Mouse (Mus musculus) layer of hippocampus, adult 9-11 months (tissue): Measurements from ENCODE around the gene Adap1.
"Not testable (repeated sequence)": the region's sequence is repeated elsewhere in the genome, so short reads cannot be mapped to it uniquely, and the experiment has no call there.

Source experiments
- DNase-seq: peaks from one replicate; pipeline ENCODE4 v3.0.0; 2022

Gene Adap1

DNA sequence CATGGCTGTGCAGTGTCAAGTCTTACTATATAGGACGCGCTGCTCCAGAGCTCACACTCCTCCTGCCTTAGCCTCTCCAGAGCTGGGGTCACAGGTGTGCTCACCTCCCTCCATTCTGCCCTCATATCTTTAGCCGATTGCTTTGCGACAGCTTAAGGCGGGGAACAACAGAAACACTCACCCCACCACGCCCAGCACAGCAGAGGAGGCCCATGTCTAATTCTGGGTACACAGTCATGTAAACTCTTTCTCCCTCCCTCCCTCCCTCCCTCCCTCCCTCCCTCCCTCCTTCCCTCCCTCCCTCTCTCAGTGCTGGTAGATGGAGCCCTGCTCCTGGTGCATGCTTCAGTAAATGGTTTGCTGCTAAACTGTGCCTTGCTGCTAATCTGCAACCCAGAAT, 24.3 kb upstream of the Adap1 start:
- DNase-seq: no peak

DNA sequence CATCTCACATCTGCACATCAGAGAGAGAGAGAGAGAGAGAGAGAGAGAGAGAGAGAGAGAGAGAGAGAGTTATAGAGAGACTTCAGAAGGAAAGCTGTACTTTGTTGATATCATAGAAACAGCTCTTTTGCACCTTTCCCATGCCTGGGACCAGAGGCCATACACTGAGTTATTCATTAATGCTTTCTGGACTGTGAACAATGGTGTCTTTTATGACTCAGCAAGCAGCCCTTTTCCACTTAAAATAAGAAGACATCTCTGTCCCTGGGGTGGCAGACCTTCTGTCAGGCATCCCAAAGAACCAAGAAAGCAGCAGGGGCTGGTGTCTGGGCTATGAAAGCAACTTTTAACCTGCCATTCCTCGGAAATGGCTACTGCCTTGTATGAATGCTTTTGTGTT, 21.8 kb upstream of the Adap1 start:
- no peak for DNase-seq

DNA sequence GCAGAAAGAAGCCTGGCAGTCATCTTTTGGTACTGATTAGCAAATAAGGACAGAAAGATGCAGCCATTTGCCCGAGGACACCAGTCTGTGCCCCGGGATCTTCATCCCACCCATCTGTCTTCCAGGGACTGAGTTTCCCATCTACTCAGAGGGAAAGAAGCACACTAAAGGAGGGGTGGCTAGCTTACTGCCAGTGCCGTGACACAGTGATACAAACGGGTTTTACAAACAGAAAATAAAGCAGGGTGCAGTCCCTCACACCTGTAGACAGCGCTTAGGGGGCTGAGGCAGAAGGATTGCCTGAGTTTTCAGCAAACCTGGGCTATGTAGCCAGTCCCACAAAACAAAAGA, 19.9 kb upstream of the Adap1 start:
- no peak for DNase-seq

DNA sequence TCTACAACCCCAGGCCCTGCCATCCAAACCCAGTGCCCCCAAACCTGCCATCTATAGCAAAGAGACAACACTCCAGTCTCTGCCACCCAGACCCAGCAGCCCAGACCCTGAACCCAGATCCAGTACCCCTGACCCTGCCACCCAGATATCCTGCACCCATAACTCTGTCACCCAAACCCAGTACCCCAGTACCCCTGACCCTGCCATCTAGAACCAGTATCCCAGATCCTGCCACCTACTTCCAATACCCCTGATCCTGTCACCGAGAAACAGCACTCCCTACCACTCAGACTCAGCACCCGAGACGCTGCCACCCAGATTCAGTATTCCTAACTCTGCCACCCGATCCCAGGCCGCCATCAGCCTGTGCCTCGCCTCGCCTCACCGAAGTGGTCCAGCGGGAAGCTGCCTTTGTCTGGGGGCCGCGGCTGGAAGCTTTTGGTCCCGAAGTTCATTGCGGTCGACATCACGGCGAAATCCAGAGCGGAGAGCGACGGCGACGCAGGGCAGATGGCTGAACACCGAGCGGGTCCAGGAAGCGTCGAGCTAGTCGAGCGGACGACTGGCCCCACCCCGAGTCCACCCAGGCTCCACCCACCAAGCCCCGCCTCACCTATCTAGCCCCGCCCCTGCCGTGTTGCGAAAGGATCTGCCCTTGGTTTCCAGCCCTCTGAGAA, 19.4 kb upstream of the Adap1 start:
- DNase-seq: peak; percentile 94

DNA sequence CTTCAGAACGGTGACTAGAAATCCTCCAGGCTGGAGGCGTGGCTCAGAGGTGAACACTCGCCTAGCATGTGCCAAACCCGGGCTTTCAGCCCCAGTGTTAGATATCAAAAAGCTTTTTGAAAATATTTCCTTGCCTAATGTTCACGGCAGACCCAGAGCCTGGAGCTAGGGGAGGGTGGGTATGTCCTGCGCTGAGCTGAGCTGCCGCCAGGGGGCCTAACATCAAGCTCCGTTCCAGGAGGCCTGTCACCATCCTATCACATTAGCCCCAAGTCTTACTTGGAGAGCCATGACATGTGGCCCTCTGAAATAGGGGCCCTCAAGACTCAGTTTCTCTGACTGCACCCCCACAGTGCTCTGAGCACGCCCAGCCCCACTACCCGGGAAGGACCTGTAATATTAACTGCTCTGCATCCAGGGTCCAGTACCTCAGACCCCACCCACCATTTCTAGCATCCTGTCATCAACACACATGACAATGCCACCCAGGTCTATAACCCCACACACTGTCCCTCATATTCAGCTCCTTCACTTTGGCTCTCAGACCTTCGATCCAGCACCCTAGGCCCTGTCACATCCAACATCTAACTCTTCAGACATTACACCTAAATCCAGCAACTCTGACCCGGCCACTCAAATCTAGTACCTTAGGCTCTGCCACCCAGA, 18.7 kb upstream of the Adap1 start:
- peak; percentile 58 for DNase-seq

DNA sequence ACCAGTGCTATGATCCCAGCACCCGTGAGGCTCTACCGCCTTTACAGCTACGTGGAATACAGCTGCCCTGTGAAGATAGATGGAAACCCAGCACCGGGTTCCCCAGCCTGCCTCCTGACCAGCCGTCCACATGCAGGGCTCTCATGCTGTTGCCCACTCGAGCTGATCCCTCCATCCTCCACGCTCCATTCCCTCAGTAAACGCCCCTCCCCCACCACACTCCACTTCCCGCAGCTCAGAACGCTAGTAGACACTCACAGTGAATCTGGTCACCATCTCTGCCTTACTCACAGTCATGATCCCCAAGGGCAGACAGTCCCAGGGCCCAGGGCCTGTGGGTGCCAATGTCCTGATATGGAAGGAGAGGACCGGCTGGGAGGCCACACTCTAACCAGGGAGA, 13.5 kb upstream of the Adap1 start:
- DNase-seq: no peak

DNA sequence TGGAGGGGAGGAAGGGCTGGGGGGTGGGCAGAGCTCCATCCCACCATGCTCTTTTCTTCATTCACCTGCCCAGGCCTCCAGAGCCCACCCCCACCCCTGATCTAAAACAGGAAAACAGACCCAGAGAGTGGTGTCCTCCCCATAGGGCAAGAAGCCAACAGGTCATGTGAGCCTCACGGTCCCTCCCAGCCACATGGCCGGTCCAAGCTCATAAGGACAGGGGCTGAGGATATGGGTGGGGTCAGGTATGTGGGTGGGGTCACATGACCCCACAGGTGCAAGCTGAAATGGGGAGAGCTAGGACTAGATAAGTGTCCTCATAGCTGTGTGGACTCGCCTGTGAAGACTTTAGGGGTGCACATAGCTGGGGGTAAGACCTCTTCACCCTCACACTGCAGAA, 13.0 kb upstream of the Adap1 start:
- no peak for DNase-seq

DNA sequence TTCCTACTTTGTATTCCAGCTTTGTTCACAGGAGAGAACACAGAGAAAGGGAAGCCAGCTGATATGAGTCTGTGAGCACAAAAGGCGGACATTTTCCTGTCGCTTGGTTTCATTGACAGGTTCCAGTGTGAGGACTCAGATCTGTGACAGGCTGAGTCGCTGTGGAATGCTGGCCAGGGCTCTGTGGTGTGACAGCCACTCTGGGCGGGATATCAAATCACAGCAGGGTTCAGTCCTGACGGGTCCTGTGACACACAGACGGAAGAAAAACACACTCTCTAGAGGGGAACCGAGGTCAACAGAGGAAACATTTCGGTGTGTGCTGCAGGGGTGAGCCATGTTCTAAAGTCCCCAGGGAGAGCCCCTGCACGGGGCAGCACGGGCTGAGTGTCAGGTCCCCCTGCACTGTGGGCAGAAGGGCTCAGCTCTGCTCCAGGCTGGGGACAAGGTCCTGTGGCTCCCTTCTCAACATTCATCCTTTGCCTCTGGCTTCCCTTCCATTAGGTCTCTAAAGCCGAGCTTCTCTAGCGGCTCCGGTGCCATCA, 12.5 kb upstream of the Adap1 start:
- DNase-seq: no peak

DNA sequence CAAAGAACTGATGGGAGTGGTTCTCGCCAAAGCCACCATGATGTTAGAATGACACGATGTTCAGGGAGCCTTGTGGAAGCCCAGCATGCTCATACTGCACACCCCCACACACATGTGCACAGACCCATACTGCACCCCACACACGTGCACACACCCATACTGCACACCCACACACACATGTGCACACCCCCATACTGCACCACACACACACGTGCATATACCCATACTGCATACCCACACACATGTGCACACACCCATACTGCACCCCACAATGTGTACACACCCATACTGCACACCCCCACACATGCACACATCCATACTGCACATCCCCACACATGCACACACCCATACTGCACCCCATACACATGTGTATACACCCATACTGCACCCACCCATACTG, 10.2 kb upstream of the Adap1 start:
- no peak for DNase-seq

DNA sequence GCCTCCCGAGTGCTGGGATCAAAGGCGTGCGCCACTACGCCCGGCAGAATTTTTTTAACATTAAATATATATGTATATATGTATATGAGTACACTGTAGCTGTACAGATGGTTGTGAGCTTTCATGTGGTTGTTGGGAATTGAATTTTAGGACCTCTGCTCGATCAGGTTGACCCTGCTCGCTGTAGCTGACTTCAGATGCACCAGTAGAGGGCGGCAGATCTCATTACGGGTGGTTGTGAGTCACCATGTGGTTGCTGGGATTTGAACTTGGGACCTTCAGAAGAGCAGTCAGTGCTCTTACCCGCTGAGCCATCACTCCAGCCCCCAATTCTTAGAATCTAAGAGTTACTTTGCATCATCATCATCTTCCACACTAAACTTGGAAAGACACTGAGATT, 9.0 kb upstream of the Adap1 start:
- not testable (repeated sequence) for DNase-seq

DNA sequence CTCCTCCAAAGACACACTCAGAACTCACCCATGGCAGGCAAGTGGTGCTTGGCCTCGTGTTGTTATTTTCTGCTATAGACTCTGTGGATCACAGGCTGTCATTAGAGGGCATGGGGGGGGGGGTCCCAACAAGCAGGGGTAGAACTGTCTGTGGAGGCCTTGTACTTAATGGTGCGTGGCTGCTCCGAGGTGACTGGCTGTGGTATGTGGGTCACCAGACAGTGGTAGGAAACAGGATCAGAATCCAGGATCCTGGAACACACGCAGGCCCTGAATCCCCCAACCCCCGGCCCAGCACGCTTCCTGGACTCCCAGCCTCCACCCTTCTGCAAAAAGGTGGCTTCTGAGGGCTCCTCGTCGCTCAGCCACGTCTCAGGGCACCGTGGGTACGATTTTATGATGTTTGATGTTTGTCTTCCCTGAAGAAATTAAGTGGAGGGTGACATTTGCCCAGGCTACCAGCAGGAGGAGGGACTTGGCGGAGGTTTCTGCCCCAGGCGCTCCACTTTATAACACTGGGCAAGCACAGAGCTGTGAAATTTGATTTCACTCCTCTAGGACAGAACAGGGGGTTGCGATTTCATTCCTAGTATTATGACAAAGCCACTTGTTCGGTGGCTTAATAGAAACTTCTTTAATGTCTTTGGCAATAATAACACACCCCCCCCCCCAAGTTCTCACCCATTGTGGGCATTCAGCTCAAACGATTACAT, 8.0 kb upstream of the Adap1 start:
- no peak for DNase-seq

DNA sequence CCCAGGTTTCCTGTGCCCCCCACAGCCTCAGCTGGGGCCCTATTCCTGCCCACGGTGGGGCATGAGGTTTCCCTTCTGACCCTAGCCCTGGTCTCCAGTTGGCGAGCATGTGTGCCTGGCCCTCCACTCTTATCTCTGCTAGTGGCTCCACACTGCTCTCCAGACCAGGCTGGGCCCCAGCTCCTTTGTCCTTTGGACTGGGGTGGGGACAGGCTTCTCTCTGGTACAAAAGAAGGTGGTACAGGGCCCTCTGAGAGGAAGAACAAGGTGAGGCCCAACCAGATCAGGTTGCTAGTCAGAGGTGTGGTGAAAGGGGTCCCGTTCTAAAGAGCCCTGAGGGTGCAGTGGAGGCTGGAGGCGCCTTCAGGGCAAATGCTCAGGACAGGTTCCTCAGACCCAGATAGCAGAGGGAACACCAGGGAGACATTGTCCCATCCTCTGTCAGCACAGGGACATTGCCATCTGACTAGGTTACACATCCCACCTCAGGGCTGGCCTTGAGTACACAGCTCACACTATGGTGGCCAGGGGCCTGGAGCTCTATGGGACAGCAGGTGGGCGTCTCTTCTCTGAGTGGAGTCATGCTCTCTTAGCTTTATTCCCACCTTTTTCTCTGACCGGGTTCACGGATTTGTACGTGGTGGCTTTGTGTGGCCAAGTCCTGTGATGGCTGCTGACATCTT, 7.3 kb upstream of the Adap1 start:
- DNase-seq: no peak

DNA sequence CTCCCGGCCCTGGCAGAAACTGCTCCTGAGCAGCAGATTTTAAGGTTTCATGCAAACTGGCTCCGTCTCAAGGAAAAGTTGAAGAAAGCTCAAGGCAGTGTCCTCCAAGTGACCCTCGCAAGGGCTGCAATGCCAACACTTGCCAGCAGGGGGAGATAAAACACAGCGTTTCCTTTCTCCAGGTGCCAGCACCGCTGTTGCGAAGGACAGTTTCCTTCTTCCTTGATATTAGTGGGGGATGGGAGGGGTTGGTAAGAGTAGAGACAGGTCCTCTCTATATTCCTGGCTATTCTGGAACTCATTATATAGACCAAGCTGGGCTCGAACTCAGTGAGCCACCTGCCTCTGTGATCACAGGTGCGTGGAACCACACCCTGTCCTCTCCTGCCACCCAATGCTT, 6.3 kb upstream of the Adap1 start:
- no peak for DNase-seq

DNA sequence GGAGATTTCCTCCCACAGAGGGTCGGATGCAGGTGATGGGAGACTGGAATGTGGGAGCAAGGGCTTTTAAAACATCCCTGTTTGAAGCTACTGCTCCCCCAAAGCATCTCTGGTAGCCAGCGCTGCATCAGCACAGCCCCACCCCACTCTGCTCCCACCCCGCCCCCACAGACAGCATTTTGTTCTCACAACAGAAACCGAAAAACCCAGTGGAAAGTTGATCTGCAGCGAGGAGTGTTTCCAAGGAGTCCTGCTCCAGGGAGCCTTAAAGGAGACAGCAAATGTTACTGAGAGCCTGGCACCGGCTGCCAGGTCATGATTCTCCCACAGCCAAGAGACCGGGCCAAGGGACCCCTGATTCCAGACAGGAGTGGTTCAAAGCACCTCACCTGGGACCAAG, 5.3 kb upstream of the Adap1 start:
- DNase-seq: no peak

DNA sequence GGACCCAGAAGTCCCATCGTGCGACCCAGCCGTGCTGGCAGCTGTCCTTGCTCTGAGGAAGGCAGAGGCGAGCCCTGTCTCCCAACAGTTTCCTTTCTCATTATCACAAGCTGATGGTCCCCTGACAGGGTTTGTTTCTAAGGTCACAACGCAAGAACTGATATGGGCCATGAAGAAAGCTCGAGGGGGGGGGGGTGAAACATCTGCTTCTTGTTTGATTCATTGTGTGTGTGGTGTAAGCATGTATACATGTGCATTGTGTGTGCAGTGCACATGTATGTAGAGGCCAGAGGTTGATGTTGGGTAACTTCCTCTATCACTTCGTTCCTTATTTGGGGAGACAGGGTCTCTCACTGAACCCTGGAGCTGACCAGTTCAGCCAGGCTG, 2.2 kb upstream of the Adap1 start:
- no peak for DNase-seq

DNA sequence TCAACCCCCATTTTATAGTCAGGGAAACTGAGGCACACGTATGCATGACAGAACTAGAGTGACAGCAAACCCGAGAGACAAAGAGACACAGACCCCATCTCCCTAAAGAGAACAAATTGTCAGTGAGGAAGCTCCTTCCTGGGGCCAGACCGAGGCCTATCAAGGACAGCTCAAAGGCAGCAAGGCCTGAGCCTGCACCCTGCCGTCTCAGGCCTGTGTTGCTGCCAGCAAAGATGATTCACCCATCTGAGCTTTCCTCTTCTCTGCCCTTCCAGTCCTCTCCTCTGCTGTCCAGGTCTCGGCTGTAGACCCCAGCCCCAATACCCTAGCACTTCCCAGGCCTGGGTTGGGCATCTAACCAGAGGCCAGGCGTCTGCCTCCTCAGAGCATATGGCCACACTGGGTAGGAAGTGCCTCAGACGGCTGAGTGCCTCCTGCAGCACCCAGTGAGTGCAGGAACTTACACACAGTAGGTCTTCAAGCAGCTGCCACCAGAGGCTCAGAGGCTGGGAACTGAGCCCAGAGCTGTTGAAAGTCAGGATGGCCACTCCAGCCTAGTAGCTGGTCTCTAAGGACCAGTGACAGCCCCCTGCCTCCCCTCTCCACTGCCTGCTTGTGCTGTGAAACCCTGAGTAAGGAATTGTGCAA, 1.7 kb upstream of the Adap1 start:
- no peak for DNase-seq

DNA sequence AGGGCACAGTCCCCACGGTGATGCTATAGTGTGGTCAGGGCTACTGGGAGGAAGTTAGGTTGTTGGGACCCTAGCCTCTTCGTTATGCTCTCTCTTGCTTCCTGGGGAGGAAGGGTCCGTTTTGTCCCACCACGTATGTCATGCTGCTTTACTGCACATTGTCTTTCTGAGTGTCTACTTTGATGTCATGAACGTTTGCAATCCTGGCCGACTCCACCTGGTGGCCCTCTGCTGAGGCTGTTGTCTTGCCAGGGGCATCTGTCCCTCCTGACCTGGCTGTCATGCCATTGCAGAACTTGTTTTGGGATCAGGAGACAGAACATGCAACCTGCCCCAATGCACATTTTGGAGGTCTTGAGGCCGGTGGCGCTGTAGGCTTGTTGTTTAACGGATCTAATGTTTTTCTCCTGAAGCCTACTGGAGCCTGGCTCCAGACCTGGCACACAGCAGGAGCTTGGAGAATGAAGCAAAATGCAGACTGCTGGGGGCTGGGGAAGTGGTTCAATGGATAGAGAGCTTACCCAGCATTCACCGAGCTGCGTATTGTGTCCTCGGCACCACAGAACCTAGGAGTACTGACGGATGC, 782 bp upstream of the Adap1 start:
- DNase-seq: no peak

DNA sequence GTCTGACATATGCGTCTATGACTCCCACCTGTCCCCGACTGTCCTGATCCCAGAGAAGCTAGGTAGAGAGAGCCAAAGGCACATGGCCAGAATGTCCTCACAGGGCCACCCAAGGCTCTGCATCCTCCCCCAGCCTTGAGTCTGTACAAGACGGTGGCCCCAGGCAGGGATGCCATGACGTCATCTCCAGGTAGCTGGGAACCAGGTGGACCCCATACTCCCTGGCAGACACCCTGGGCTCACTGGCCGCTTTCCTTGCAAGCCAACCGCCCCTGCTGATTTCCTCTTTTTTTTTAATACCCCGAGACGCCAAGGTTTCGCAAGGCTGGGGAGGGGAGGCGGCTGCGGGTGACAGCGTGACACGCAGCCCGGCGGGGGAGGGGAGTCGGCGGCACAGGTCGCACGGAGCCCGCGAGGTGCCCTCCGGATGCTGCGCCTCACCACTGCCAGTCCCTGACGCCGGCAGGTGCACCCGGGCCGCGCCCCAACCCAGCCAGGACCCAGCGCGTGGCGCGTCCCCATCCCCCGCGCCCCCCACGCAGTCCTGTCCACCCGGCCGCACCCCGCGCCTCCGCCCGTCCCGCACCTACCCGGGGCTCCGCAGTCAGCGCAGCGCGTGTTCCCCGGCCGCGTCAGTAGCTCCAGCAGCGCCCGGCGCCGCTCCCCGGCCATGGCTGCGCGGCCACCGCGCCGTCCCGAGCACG, 579 bp downstream of the Adap1 start:
- peak; percentile 70 for DNase-seq

DNA sequence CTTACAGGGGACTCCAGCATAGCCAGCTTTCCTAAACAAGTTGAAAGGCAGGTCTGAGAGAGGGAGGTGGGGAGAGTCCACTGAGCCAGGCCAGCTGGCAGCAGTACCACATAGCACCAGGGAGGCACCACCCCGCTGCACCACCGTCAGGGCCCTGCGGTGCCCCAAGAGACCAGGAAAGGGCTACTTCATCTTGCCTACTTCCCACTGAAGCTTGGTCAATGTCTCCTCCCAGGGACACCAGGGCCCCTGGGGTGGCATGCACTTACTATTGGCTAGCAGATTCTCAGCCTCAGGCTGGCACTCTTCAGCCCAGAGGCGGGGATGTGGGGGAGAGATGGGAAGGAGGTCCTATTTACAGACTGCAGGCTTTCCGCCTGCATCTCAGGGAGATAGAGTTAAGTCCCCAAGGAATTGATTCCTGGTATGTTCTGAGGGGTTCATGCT, 1.4 kb downstream of the Adap1 start:
- peak; percentile 52 for DNase-seq

DNA sequence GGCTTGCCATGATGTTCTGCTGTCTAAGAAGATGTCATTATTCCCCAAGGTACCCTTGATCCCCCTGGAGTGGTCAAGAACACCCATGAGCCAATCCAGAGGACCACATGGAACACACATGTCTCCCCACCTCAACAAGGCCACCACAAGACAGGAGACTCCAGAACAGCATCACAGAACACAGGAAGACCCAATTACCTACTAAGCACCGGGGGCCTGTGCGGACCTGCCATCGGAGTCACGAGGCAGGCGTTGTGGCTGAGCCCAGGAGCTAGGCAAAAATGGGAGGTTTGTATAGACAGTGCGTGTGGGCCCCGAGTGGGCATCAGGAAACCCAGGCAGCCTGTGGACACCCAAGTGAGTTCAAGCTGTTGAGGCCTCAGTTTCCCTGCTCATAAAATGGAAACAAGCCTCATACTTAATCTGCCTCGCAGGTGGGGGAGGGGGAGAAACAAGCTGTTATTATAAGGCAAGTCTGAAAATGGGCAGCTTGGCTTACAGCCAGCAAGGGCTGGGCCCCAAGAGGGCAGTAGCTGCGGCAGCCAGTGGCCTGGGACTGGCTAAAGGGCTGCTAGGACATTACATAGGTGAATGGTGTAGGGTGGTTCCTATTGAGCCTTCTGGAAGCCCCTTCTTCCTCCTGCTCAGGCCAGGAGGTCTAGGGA, 2.0 kb downstream of the Adap1 start:
- DNase-seq: peak; percentile 66

DNA sequence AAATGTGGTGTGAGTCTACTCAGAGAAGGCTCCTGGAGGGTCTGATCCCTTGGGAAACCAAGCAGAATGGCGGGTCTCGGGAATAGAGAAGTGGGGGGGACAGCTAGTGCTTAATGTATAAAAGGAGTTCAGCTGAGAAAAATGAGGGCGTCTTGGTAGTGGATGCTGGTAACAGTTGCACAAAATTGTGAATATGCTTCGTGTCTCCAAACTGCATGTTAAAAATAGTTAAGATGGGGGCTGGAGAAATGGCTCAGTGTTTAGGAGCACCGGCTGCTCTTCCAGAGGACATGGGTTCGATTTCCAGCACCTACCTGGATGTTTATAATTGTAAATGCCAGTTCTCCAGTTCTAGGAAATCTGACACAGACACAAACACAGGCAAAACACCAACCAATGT, 4.1 kb downstream of the Adap1 start:
- DNase-seq: no peak
